Mouse (Mus musculus): ENCODE measurements around the gene Dnajc11.

DNA sequence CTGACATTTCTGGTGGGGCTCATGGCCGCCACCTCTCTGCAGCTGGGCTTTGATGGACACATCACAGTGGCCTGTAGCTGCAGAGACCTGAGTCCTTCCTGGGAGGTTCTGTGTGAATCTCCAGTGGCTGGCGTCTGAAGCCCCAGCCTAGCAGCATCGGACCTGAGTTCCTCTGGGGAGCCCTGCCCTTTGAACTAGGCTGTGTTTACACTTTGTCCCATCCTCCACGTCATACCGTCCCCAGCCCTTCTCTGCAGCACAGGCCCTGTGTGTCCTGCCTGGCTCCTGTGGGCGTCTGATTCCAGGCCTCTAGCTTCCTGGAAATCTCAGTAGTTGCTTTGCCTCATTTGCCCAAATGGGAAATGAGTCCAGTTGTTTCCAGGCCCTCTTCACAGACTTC, 19.7 kb downstream of the Dnajc11 start:
- TF ChIP-seq CTCF (IDR thresholded peaks at IDR 0.05; ENCODE audit: control insufficient read depth, insufficient read depth, insufficient read length) (no peak), MYOD1 (IDR thresholded peaks at IDR 0.05; ENCODE audit: control insufficient read depth, insufficient read length, low read depth) (no peak), CEBPB (IDR thresholded peaks at IDR 0.05; ENCODE audit: low read depth) (no peak), MAX (IDR thresholded peaks at IDR 0.05) (no peak), USF1 (IDR thresholded peaks at IDR 0.05; ENCODE audit: low read depth) (no peak)

Measured in C2C12 (cell line).